Mouse (Mus musculus): ENCODE data around the gene Smim5. TPM values are rescaled to one million over a fixed set of nuclear protein-coding genes. Genes with fewer than 3 reads are reported as not detected.

Smim5 gene
- not detected for polyA plus RNA-seq (2014; fragmentation: Illumina TruSeq; extraction: RNeasy Lipid Tissue Mini Kit (QIAGEN cat#74804); ENCODE audit: low read depth, low replicate concordance)

GRCm38 (mm10) chr11:115899486-115900266, at the start of gene Smim5:
TSS of gene Smim5 (plus strand) at chr11:115899966.

DNA sequence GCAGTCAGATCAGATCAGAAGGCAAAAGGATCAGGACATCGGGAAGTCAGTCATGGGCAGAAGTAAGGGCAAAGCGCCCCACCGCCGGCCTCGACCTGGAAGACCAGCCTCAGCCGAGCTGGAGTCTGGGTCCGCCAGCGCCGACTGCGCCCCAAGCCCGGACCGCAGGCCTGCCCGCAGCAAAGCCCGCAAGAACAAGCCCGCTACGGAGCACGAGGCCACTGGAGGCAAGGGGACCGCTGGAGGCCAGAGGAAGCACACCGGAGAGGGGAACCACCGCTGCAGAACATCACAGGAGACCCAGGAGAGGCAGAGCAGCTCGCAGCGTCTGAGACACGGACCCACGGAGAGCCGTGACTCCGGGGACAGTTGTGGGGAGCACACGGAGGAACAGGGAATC, 41.4 kb upstream of the Smim5 start, which contains the start of gene Myo15b:
Myo15b (plus strand) TSS at position 53 of the 400 bp plus-strand sequence.

GRCm38 (mm10) chr11:115911632-115912376, 12.0 kb downstream of the Smim5 start, which contains the start of gene Smim6:
TSS of gene Smim6 (plus strand) at chr11:115912017.

DNA sequence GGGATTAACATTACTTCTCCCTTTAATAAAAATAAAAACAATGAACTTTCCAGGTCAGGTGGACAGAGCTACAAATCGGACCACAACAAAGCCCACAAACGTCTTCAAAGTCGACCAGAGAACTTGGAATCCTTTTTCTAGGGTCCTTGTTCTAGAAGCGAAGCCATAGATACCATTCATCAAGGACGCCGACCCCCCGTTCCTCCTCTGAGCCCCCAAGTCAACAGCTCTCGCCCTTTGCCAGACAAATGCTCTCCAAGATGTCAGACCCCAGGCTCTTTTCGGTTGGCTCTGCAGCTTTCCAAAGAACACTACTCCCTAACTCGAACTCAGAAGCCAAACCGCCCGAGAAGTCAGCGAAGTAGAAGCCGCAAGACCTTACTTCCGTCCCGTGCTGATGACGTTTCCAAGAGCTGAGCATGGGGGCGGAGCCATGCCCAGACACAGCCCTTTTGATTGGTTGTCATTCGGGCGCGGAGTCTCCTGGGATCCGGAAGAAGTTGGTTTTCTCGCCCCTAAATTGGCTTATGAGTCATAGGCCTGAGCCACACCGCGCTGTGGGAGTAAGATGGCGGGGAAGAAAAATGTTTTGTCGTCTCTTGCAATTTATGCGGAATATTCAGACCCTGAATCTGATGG, 33.5 kb downstream of the Smim5 start, which contains the start of the genes Sap30bp and Recql5:
Sap30bp (plus strand) TSS at position 175 of the 639 bp plus-strand sequence.
Recql5 (minus strand) TSS at position 370 of the 639 bp plus-strand sequence.

Other genes starting within 250 kb of the Smim5 start
- gene Grb2, start 191.4 kb upstream of the Smim5 start, polyA plus RNA-seq (2014; fragmentation: Illumina TruSeq; extraction: RNeasy Lipid Tissue Mini Kit (QIAGEN cat#74804); ENCODE audit: low read depth, low replicate concordance): 12.9 TPM
- gene Tmem94, start 134.5 kb upstream of the Smim5 start, polyA plus RNA-seq (2014; fragmentation: Illumina TruSeq; extraction: RNeasy Lipid Tissue Mini Kit (QIAGEN cat#74804); ENCODE audit: low read depth, low replicate concordance): 1.6 TPM
- 0.13 TPM for gene Caskin2, start 86.3 kb upstream of the Smim5 start, polyA plus RNA-seq (2014; fragmentation: Illumina TruSeq; extraction: RNeasy Lipid Tissue Mini Kit (QIAGEN cat#74804); ENCODE audit: low read depth, low replicate concordance)
- gene Tsen54, start 85.2 kb upstream of the Smim5 start, polyA plus RNA-seq (2014; fragmentation: Illumina TruSeq; extraction: RNeasy Lipid Tissue Mini Kit (QIAGEN cat#74804); ENCODE audit: low read depth, low replicate concordance): not detected
- gene Llgl2, start 75.9 kb upstream of the Smim5 start, polyA plus RNA-seq (2014; fragmentation: Illumina TruSeq; extraction: RNeasy Lipid Tissue Mini Kit (QIAGEN cat#74804); ENCODE audit: low read depth, low replicate concordance): not detected
- 1.1 TPM for gene Myo15b, start 41.6 kb upstream of the Smim5 start, polyA plus RNA-seq (2014; fragmentation: Illumina TruSeq; extraction: RNeasy Lipid Tissue Mini Kit (QIAGEN cat#74804); ENCODE audit: low read depth, low replicate concordance)
- gene Smim6, start 12.1 kb downstream of the Smim5 start, polyA plus RNA-seq (2014; fragmentation: Illumina TruSeq; extraction: RNeasy Lipid Tissue Mini Kit (QIAGEN cat#74804); ENCODE audit: low read depth, low replicate concordance): 5.2 TPM
- 8.4 TPM for gene Sap30bp, start 33.3 kb downstream of the Smim5 start, polyA plus RNA-seq (2014; fragmentation: Illumina TruSeq; extraction: RNeasy Lipid Tissue Mini Kit (QIAGEN cat#74804); ENCODE audit: low read depth, low replicate concordance)
- 3.5 TPM for gene Recql5, start 33.5 kb downstream of the Smim5 start, polyA plus RNA-seq (2014; fragmentation: Illumina TruSeq; extraction: RNeasy Lipid Tissue Mini Kit (QIAGEN cat#74804); ENCODE audit: low read depth, low replicate concordance)
- gene Itgb4, start 74.7 kb downstream of the Smim5 start, polyA plus RNA-seq (2014; fragmentation: Illumina TruSeq; extraction: RNeasy Lipid Tissue Mini Kit (QIAGEN cat#74804); ENCODE audit: low read depth, low replicate concordance): not detected
- not detected for gene Galk1, start 112.8 kb downstream of the Smim5 start, polyA plus RNA-seq (2014; fragmentation: Illumina TruSeq; extraction: RNeasy Lipid Tissue Mini Kit (QIAGEN cat#74804); ENCODE audit: low read depth, low replicate concordance)
- gene H3f3b, start 128.0 kb downstream of the Smim5 start, polyA plus RNA-seq (2014; fragmentation: Illumina TruSeq; extraction: RNeasy Lipid Tissue Mini Kit (QIAGEN cat#74804); ENCODE audit: low read depth, low replicate concordance): 711 TPM
- gene Unk, start 130.4 kb downstream of the Smim5 start, polyA plus RNA-seq (2014; fragmentation: Illumina TruSeq; extraction: RNeasy Lipid Tissue Mini Kit (QIAGEN cat#74804); ENCODE audit: low read depth, low replicate concordance): 6.0 TPM
- 0.11 TPM for gene Unc13d, start 178.0 kb downstream of the Smim5 start, polyA plus RNA-seq (2014; fragmentation: Illumina TruSeq; extraction: RNeasy Lipid Tissue Mini Kit (QIAGEN cat#74804); ENCODE audit: low read depth, low replicate concordance)
- gene Wbp2, start 187.0 kb downstream of the Smim5 start, polyA plus RNA-seq (2014; fragmentation: Illumina TruSeq; extraction: RNeasy Lipid Tissue Mini Kit (QIAGEN cat#74804); ENCODE audit: low read depth, low replicate concordance): 22.9 TPM
- gene Trim47, start 227.2 kb downstream of the Smim5 start, polyA plus RNA-seq (2014; fragmentation: Illumina TruSeq; extraction: RNeasy Lipid Tissue Mini Kit (QIAGEN cat#74804); ENCODE audit: low read depth, low replicate concordance): 0.36 TPM
- gene Trim65, start 231.2 kb downstream of the Smim5 start, polyA plus RNA-seq (2014; fragmentation: Illumina TruSeq; extraction: RNeasy Lipid Tissue Mini Kit (QIAGEN cat#74804); ENCODE audit: low read depth, low replicate concordance): 0.45 TPM
- gene Mrpl38, start 238.9 kb downstream of the Smim5 start, polyA plus RNA-seq (2014; fragmentation: Illumina TruSeq; extraction: RNeasy Lipid Tissue Mini Kit (QIAGEN cat#74804); ENCODE audit: low read depth, low replicate concordance): 2.2 TPM

All from testis, adult 10 weeks (tissue).